Mouse (Mus musculus) lung, embryonic 15.5 days (tissue): ENCODE results near the gene Il17c. TPM values are rescaled to one million over a fixed set of nuclear protein-coding genes. Genes with fewer than 3 reads are reported as not detected.

Experiments used
- ATAC-seq: fragments of 200-750 bp; cut with Nextera tagmentation; 2 replicates; pipeline ENCODE4 v1.8.0; 2017; ENCODE audit warnings: moderate number of reproducible peaks, borderline replicate concordance; ENCODE audit not compliant: low FRiP score, low TSS enrichment; ENCODE audit errors: extremely low read depth
- H3K27ac ChIP-seq: fragments of 300-500 bp; sonication (generic); 2 replicates; pipeline ENCODE4 v1.5.1; 2015; ENCODE audit warnings: moderate library complexity, mild to moderate bottlenecking, inconsistent platforms
- H3K27me3 ChIP-seq: fragments of 300-500 bp; sonication (generic); 2 replicates; pipeline ENCODE4 v1.6.1; 2015; ENCODE audit warnings: inconsistent platforms
- H3K36me3 ChIP-seq: fragments of 300-500 bp; sonication (generic); 2 replicates; pipeline ENCODE4 v1.6.1; 2015; ENCODE audit warnings: inconsistent platforms
- H3K4me1 ChIP-seq: fragments of 300-500 bp; sonication (generic); 2 replicates; pipeline ENCODE4 v1.6.1; 2015; ENCODE audit warnings: inconsistent platforms
- H3K4me2 ChIP-seq: fragments of 300-500 bp; sonication (generic); 2 replicates; pipeline ENCODE4 v1.6.1; 2015; ENCODE audit warnings: inconsistent platforms, mild to moderate bottlenecking, moderate library complexity
- H3K4me3 ChIP-seq: fragments of 300-500 bp; sonication (generic); 2 replicates; pipeline ENCODE4 v1.5.1; 2015; ENCODE audit warnings: mild to moderate bottlenecking, inconsistent platforms
- H3K9ac ChIP-seq: fragments of 300-500 bp; sonication (generic); 2 replicates; pipeline ENCODE4 v1.6.1; 2015; ENCODE audit warnings: inconsistent platforms
- H3K9me3 ChIP-seq: fragments of 300-500 bp; sonication (generic); 2 replicates; pipeline ENCODE4 v1.6.1; 2016; ENCODE audit warnings: inconsistent platforms
- WGBS: fragments of 180-500 bp; shearing (Covaris S2); methylation state at CpG from one replicate; pipeline ENCODE4 v1.1.7; 2015; 5-methylcytosine and 5-hydroxymethylcytosine counted together
- polyA plus RNA-seq: library from polyadenylated mRNA; unstranded; fragments of >200 nt; fragmentation: Nextera tagmentation; extraction: Ambion mirVana; gene quantifications from 2 replicates; pipeline ENCODE4 v1.2.1, GENCODE M21; 2015

Il17c gene
- polyA plus RNA-seq, 1 experiment from 2014 or later, result not detected

DNA sequence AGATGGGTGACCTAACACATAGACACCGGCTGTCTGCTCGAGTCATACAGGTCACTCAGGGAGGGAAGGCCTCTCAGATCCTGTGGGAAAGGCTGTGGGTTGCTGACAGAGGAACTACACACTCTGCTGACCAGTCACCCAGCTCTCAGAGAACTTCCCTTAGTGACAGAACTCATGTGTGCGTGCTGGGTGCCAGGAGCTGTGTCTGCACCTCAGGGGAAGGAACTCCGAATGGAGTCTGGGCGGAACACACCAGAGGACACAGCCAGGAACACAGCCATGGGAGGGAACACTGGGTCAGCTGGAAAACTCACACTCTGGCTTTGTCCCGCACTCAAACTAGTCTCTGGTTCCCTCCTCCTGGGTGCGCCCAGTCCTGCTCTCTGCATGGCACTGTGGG, 14.1 kb upstream of the Il17c start:
- H3K27ac ChIP-seq, result no peak overlapping the region
- H3K36me3 ChIP-seq, result peaks cover 99% of the 10 kb centered on the region
- no peak overlapping the region for H3K4me3 ChIP-seq
- no peaks in the 10 kb centered on the region for H3K9me3 ChIP-seq
- no peaks in the 10 kb centered on the region for H3K27me3 ChIP-seq
- no peaks in the 10 kb centered on the region for H3K4me1 ChIP-seq
- no peak for ATAC-seq
- H3K4me2 ChIP-seq, result no peak overlapping the region
- H3K9ac ChIP-seq, result no peak overlapping the region
- WGBS, result 89% methylated on average over 7 of the region's 7 CpGs

GRCm38 (mm10) chr8:122414311-122414710, 7.5 kb upstream of the Il17c start:
- Histone ChIP-seq H3K4me3 (no peak overlapping the region), H3K36me3 (peaks cover 90% of the 10 kb centered on the region), H3K4me2 (no peak overlapping the region), H3K9ac (no peak overlapping the region), H3K9me3 (no peaks in the 10 kb centered on the region), H3K27ac (no peak overlapping the region), H3K4me1 (no peaks in the 10 kb centered on the region), H3K27me3 (no peaks in the 10 kb centered on the region)
- ATAC-seq, result no peak
- 81% methylated on average over 9 of the region's 9 CpGs for WGBS

GRCm38 (mm10) chr8:122415554-122415953, 6.3 kb upstream of the Il17c start:
- Histone ChIP-seq H3K9me3 (no peaks in the 10 kb centered on the region), H3K27me3 (no peaks in the 10 kb centered on the region), H3K27ac (no peak overlapping the region), H3K9ac (no peak overlapping the region), H3K36me3 (peaks cover 78% of the 10 kb centered on the region), H3K4me3 (no peak overlapping the region), H3K4me1 (0 out of 2 replicates have a peak, but pooled peaks cover 9% of the 10 kb centered on the region), H3K4me2 (no peak overlapping the region)
- 79% methylated on average over 6 of the region's 6 CpGs for WGBS
- ATAC-seq, result no peak

GRCm38 (mm10) chr8:122419881-122420555, 1.8 kb upstream of the Il17c start:
- 47% methylated on average over 9 of the region's 9 CpGs for whole genome bisulfite sequencing
- Histone ChIP-seq H3K9me3 (no peaks in the 10 kb centered on the region), H3K27ac (peak overlapping the region; percentile 15; the same call in 1 of the 2 replicates), H3K4me3 (no peak overlapping the region), H3K9ac (no peak overlapping the region), H3K36me3 (peaks cover 34% of the 10 kb centered on the region), H3K4me2 (no peak overlapping the region), H3K27me3 (no peaks in the 10 kb centered on the region), H3K4me1 (0 out of 2 replicates have a peak, but pooled peaks cover 9% of the 10 kb centered on the region)
- ATAC-seq, result peak; percentile 12; the same call in 1 of the 2 replicates

DNA sequence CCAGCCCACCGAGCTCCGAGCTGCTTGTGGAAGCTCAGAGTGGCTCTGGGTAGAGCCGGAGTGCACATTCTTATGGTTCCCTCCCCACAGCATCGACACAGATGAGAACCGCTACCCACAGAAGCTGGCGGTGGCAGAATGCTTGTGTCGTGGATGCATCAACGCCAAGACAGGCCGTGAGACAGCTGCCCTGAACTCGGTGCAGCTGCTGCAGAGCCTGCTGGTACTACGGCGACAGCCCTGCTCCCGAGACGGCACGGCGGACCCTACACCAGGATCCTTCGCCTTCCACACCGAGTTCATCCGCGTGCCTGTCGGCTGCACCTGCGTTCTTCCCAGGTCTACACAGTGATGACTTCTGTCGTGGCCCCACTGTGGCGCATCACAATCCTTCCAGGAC, 1.4 kb downstream of the Il17c start:
- ATAC-seq, result no peak
- Histone ChIP-seq H3K9ac (no peak overlapping the region), H3K27me3 (no peaks in the 10 kb centered on the region), H3K36me3 (peaks cover 9% of the 10 kb centered on the region; the same call in 1 of the 2 replicates), H3K4me3 (no peak overlapping the region), H3K4me2 (no peak overlapping the region), H3K9me3 (no peaks in the 10 kb centered on the region), H3K27ac (no peak overlapping the region), H3K4me1 (0 out of 2 replicates have a peak, but pooled peaks cover 9% of the 10 kb centered on the region)
- 79% methylated on average over 24 of the region's 24 CpGs for whole genome bisulfite sequencing

DNA sequence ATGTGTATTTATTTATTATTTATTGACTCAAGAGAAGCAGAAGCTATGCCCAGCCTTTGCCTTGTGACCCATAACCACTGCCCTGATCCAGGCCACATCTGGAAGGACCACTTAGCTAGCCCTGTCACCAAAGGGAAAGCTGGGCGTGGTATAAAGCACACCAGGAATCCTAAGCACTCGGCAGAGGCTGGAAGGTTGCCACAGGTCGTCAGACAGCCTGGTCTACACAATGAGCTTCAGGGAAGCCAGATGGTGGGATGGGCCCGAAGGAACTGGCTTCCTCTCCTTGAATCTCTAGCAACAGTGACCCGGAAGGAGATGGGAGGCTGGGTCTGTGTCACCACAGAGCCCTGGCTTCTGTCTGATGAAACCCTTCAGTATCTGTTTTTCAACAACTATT, 1.8 kb downstream of the Il17c start:
- no peak overlapping the region for H3K27ac ChIP-seq
- 0 out of 2 replicates have a peak, but pooled peaks cover 9% of the 10 kb centered on the region for H3K4me1 ChIP-seq
- H3K4me2 ChIP-seq, result no peak overlapping the region
- ATAC-seq, result no peak
- H3K9me3 ChIP-seq, result no peaks in the 10 kb centered on the region
- H3K9ac ChIP-seq, result no peak overlapping the region
- WGBS, result 42% methylated on average over 5 of the region's 5 CpGs
- H3K27me3 ChIP-seq, result no peaks in the 10 kb centered on the region
- peaks cover 5% of the 10 kb centered on the region; the same call in 1 of the 2 replicates for H3K36me3 ChIP-seq
- no peak overlapping the region for H3K4me3 ChIP-seq

- Histone ChIP-seq H3K4me3 (no peak overlapping the region), H3K9me3 (no peaks in the 10 kb centered on the region), H3K4me1 (peaks cover under 1% of the 10 kb centered on the region), H3K27me3 (no peaks in the 10 kb centered on the region), H3K4me2 (no peak overlapping the region), H3K27ac (no peak overlapping the region), H3K36me3 (no peaks in the 10 kb centered on the region), H3K9ac (no peak overlapping the region)
- no peak for ATAC-seq
- WGBS, result 66% methylated on average over 9 of the region's 9 CpGs
Observed at GRCm38 (mm10) chr8:122426145-122426544, 4.3 kb downstream of the Il17c start.

DNA sequence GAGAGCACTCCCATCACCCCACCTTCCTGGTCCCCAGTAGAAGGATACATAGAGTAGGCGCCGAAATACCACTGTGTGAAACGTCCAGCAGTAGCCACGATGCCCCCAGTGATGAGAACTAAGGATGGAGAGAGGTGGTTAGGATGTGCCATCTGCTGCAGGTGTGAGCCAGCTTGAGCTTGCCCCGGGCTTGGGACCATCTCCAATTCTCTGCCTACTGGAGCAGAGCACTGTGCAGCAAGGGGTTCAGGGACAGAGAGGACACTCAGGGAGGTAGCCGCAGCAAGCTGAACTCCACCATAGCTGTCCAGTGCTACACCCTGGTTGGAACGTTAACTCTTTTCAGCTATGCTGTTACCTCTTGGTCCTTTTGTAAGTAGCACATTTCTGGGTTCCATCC, 5.8 kb downstream of the Il17c start:
- Histone ChIP-seq H3K4me3 (no peak overlapping the region), H3K9ac (no peak overlapping the region), H3K27ac (no peak overlapping the region), H3K4me1 (peaks cover 13% of the 10 kb centered on the region), H3K36me3 (no peaks in the 10 kb centered on the region), H3K4me2 (no peak overlapping the region), H3K27me3 (no peaks in the 10 kb centered on the region), H3K9me3 (no peaks in the 10 kb centered on the region)
- ATAC-seq, result no peak
- 87% methylated on average over 7 of the region's 7 CpGs for WGBS

GRCm38 (mm10) chr8:122428163-122428562, 6.3 kb downstream of the Il17c start:
- Histone ChIP-seq H3K36me3 (no peaks in the 10 kb centered on the region), H3K27me3 (no peaks in the 10 kb centered on the region), H3K9me3 (no peaks in the 10 kb centered on the region), H3K4me1 (peaks cover 19% of the 10 kb centered on the region), H3K9ac (no peak overlapping the region), H3K27ac (no peak overlapping the region), H3K4me3 (no peak overlapping the region), H3K4me2 (no peak overlapping the region)
- 83% methylated on average over 9 of the region's 9 CpGs for WGBS
- no peak for ATAC-seq

- no peak overlapping the region for H3K9ac ChIP-seq
- H3K27ac ChIP-seq, result no peak overlapping the region
- H3K9me3 ChIP-seq, result no peaks in the 10 kb centered on the region
- no peak overlapping the region for H3K4me2 ChIP-seq
- WGBS, result 75% methylated on average over 10 of the region's 10 CpGs
- peaks cover 24% of the 10 kb centered on the region for H3K4me1 ChIP-seq
- H3K27me3 ChIP-seq, result no peaks in the 10 kb centered on the region
- H3K4me3 ChIP-seq, result no peak overlapping the region
- ATAC-seq, result no peak
- peaks cover 7% of the 10 kb centered on the region; the same call in 1 of the 2 replicates for H3K36me3 ChIP-seq
Observed at GRCm38 (mm10) chr8:122430058-122430636, 8.3 kb downstream of the Il17c start.

DNA sequence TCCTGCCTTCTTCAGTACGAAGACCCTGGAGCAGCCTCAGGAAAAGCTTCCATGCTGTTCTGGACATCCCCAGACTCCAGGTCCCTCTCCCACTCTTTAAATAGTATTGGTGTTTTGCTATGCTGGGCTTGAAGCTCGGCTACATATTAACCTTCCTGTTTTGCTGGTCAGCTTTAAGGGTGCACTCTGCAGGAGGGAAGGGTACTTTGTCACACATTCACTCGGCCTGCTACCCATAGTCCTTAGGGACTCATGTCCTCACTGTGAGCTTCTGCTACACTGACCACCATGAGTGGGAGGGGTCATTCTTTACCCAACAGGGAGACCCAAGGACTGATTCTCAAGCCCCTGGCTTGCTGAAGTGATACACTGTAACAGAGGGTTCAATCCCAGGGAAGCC, 8.8 kb downstream of the Il17c start:
- Histone ChIP-seq H3K9me3 (no peaks in the 10 kb centered on the region), H3K27ac (no peak overlapping the region), H3K4me2 (no peak overlapping the region), H3K27me3 (no peaks in the 10 kb centered on the region), H3K4me1 (peaks cover 24% of the 10 kb centered on the region), H3K4me3 (no peak overlapping the region), H3K9ac (no peak overlapping the region), H3K36me3 (peaks cover 7% of the 10 kb centered on the region; the same call in 1 of the 2 replicates)
- ATAC-seq, result no peak
- WGBS, result 65% methylated on average over 3 of the region's 3 CpGs

DNA sequence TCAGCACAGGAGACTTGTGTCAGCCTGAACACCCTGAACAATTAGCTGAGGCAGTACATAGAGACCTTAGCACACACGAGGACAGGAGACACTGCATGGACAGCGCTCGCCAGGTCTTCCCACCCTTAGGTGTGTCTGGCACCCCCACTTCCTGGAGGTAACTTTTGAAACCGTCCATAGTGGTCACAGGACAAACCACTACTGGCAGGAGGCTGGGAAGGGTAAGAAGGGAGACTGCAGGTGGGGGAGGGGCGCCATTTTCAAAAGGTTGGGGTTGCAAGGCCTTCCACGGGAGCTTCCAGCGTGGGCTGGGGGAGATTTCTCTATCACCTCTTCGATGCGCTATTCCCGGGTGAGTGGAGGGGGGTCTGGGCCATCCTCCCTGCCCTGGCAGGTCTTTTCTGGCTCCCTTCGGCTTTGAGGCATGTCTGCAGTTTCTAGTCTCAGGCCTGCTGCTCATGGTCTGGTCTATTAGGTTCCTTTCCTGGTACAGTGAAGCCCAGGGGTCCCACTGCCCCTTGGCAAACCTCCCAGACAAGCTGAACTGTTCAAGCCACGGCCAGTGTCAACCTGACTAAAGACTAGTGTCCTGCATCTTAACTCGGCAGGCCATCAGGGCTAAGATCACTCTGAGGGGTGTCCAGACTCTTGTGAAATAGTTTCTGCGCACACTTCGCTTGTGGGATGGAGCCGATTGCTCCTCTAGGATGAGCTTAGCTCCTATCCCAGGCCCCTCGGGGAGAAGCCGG, 10.0 kb downstream of the Il17c start:
- no peaks in the 10 kb centered on the region for H3K9me3 ChIP-seq
- peak overlapping the region; percentile 69 for H3K4me3 ChIP-seq
- H3K4me2 ChIP-seq, result peak overlapping the region; percentile 96
- H3K27ac ChIP-seq, result peak overlapping the region; percentile 75
- ATAC-seq, result peak; percentile 23; the same call in 1 of the 2 replicates
- peaks cover 17% of the 10 kb centered on the region; the same call in 1 of the 2 replicates for H3K36me3 ChIP-seq
- H3K27me3 ChIP-seq, result no peaks in the 10 kb centered on the region
- peak overlapping the region; percentile 77 for H3K9ac ChIP-seq
- 24% methylated on average over 18 of the region's 18 CpGs for WGBS
- peaks cover 24% of the 10 kb centered on the region for H3K4me1 ChIP-seq
